Mouse (Mus musculus) liver, embryonic 15.5 days (tissue): Measurements from ENCODE around the gene Ccdc170. TPM values are rescaled to one million over a fixed set of nuclear protein-coding genes. Genes with fewer than 3 reads are reported as not detected.

Source experiments
- ATAC-seq: fragments of 200-750 bp; cut with Nextera tagmentation; 2 replicates; pipeline ENCODE4 v1.8.0; 2017; ENCODE audit warnings: moderate number of reproducible peaks, mild to moderate bottlenecking, moderate library complexity; ENCODE audit not compliant: insufficient read depth
- H3K27ac ChIP-seq: fragments of 300-500 bp; sonication (generic); replicated peaks from 2 replicates; pipeline ENCODE4 v1.5.1; 2015; ENCODE audit warnings: mild to moderate bottlenecking, inconsistent platforms
- H3K27me3 ChIP-seq: fragments of 300-500 bp; sonication (generic); 2 replicates; pipeline ENCODE4 v1.6.1; 2015; ENCODE audit warnings: mild to moderate bottlenecking, inconsistent platforms
- H3K36me3 ChIP-seq: fragments of 300-500 bp; sonication (generic); replicated peaks from 2 replicates; pipeline ENCODE4 v1.6.1; 2015; ENCODE audit warnings: moderate library complexity, mild to moderate bottlenecking, inconsistent platforms
- H3K4me1 ChIP-seq: fragments of 300-500 bp; sonication (generic); replicated peaks from 2 replicates; pipeline ENCODE4 v1.6.1; 2015; ENCODE audit warnings: inconsistent platforms
- H3K4me2 ChIP-seq: fragments of 300-500 bp; sonication (generic); 2 replicates; pipeline ENCODE4 v1.6.1; 2015; ENCODE audit warnings: moderate library complexity, mild to moderate bottlenecking, inconsistent platforms
- H3K4me3 ChIP-seq: fragments of 300-500 bp; sonication (generic); replicated peaks from 2 replicates; pipeline ENCODE4 v1.5.1; 2015; ENCODE audit warnings: mild to moderate bottlenecking, inconsistent platforms
- H3K9ac ChIP-seq: fragments of 300-500 bp; sonication (generic); 2 replicates; pipeline ENCODE4 v1.6.1; 2015; ENCODE audit warnings: moderate library complexity, mild to moderate bottlenecking, inconsistent platforms
- H3K9me3 ChIP-seq: fragments of 300-500 bp; sonication (generic); replicated peaks from 2 replicates; pipeline ENCODE4 v1.6.1; 2016; ENCODE audit warnings: inconsistent platforms
- WGBS: fragments of 180-500 bp; shearing (Covaris S2); methylation state at CpG from one replicate; pipeline ENCODE4 v1.1.7; 2015; ENCODE audit warnings: mixed read lengths; ENCODE audit not compliant: insufficient replicate concordance; 5-methylcytosine and 5-hydroxymethylcytosine counted together
- polyA plus RNA-seq: library from polyadenylated mRNA; unstranded; fragments of >200 nt; fragmentation: Nextera tagmentation; extraction: Ambion mirVana; gene quantifications from 2 replicates; pipeline ENCODE4 v1.2.1, GENCODE M21; 2015

The Ccdc170 gene
- polyA plus RNA-seq, 1 experiment from 2014 or later, result not detected

GRCm38 (mm10) chr10:4520394-4521102 is 38.2 kb downstream of the Ccdc170 start:
- Histone ChIP-seq H3K4me1 (no peaks in the 10 kb centered on the region), H3K36me3 (no peaks in the 10 kb centered on the region), H3K9me3 (no peaks in the 10 kb centered on the region), H3K4me2 (no peak overlapping the region), H3K27ac (no peak overlapping the region), H3K27me3 (no peaks in the 10 kb centered on the region), H3K9ac (no peak overlapping the region), H3K4me3 (no peak overlapping the region)
- ATAC-seq, result no peak
- 58% methylated on average over 6 of the region's 6 CpGs for WGBS

GRCm38 (mm10) chr10:4522116-4522515 is 39.8 kb downstream of the Ccdc170 start:
- H3K4me1 ChIP-seq, result no peaks in the 10 kb centered on the region
- no peak for ATAC-seq
- H3K9me3 ChIP-seq, result no peaks in the 10 kb centered on the region
- H3K9ac ChIP-seq, result no peak overlapping the region
- no peak overlapping the region for H3K4me3 ChIP-seq
- H3K36me3 ChIP-seq, result no peaks in the 10 kb centered on the region
- 76% methylated on average over 3 of the region's 3 CpGs for WGBS
- H3K4me2 ChIP-seq, result no peak overlapping the region
- no peaks in the 10 kb centered on the region for H3K27me3 ChIP-seq
- H3K27ac ChIP-seq, result no peak overlapping the region

GRCm38 (mm10) chr10:4523078-4523477 is 40.8 kb downstream of the Ccdc170 start:
- no peaks in the 10 kb centered on the region for H3K4me1 ChIP-seq
- no peak overlapping the region for H3K27ac ChIP-seq

GRCm38 (mm10) chr10:4528043-4528442 is 45.7 kb downstream of the Ccdc170 start:
- H3K9me3 ChIP-seq, result no peaks in the 10 kb centered on the region
- H3K4me3 ChIP-seq, result no peak overlapping the region
- H3K4me1 ChIP-seq, result 0 out of 2 replicates have a peak, but pooled peaks cover 2% of the 10 kb centered on the region
- no peak overlapping the region for H3K27ac ChIP-seq
- no peak overlapping the region for H3K9ac ChIP-seq
- WGBS, result 58% methylated on average over 7 of the region's 7 CpGs
- no peaks in the 10 kb centered on the region for H3K27me3 ChIP-seq
- H3K36me3 ChIP-seq, result no peaks in the 10 kb centered on the region
- no peak for ATAC-seq
- H3K4me2 ChIP-seq, result no peak overlapping the region

More at GRCm38 (mm10) chr10:4523078-4523477, 40.8 kb downstream of the Ccdc170 start:
- no peak overlapping the region for H3K4me3 ChIP-seq
- no peaks in the 10 kb centered on the region for H3K9me3 ChIP-seq
- no peak overlapping the region for H3K9ac ChIP-seq
- H3K27me3 ChIP-seq, result no peaks in the 10 kb centered on the region
- H3K4me2 ChIP-seq, result no peak overlapping the region
- ATAC-seq, result no peak
- H3K36me3 ChIP-seq, result no peaks in the 10 kb centered on the region
- 37% methylated on average over 4 of the region's 4 CpGs for WGBS

- no peak overlapping the region for H3K4me2 ChIP-seq
- H3K27me3 ChIP-seq, result no peaks in the 10 kb centered on the region
- H3K9ac ChIP-seq, result no peak overlapping the region
- H3K4me1 ChIP-seq, result 0 out of 2 replicates have a peak, but pooled peaks cover 2% of the 10 kb centered on the region
- H3K27ac ChIP-seq, result no peak overlapping the region
- ATAC-seq, result no peak
- no peak overlapping the region for H3K4me3 ChIP-seq
- whole genome bisulfite sequencing, result 69% methylated on average over 9 of the region's 9 CpGs
- H3K36me3 ChIP-seq, result no peaks in the 10 kb centered on the region
- no peaks in the 10 kb centered on the region for H3K9me3 ChIP-seq
Observed at GRCm38 (mm10) chr10:4530638-4531235, 48.4 kb downstream of the Ccdc170 start.

- Histone ChIP-seq H3K27ac (no peak overlapping the region), H3K4me2 (no peak overlapping the region), H3K9ac (no peak overlapping the region), H3K27me3 (no peaks in the 10 kb centered on the region), H3K36me3 (no peaks in the 10 kb centered on the region), H3K4me1 (0 out of 2 replicates have a peak, but pooled peaks cover 2% of the 10 kb centered on the region), H3K9me3 (no peaks in the 10 kb centered on the region), H3K4me3 (no peak overlapping the region)
- 47% methylated on average over 6 of the region's 6 CpGs for WGBS
- no peak for ATAC-seq
Observed at GRCm38 (mm10) chr10:4531933-4532332, 49.6 kb downstream of the Ccdc170 start.

- no peak for ATAC-seq
- no peak overlapping the region for H3K9ac ChIP-seq
- H3K4me1 ChIP-seq, result 0 out of 2 replicates have a peak, but pooled peaks cover 2% of the 10 kb centered on the region
- no peaks in the 10 kb centered on the region for H3K9me3 ChIP-seq
- no peak overlapping the region for H3K27ac ChIP-seq
- H3K4me3 ChIP-seq, result no peak overlapping the region
- 44% methylated on average over 6 of the region's 6 CpGs for WGBS
- H3K4me2 ChIP-seq, result no peak overlapping the region
- no peaks in the 10 kb centered on the region for H3K36me3 ChIP-seq
- no peaks in the 10 kb centered on the region for H3K27me3 ChIP-seq
Observed at GRCm38 (mm10) chr10:4532731-4533130, 50.4 kb downstream of the Ccdc170 start.

GRCm38 (mm10) chr10:4533873-4534272 is 51.6 kb downstream of the Ccdc170 start:
- Histone ChIP-seq H3K27me3 (no peaks in the 10 kb centered on the region), H3K27ac (no peak overlapping the region), H3K9ac (no peak overlapping the region), H3K4me1 (0 out of 2 replicates have a peak, but pooled peaks cover 2% of the 10 kb centered on the region), H3K4me2 (no peak overlapping the region), H3K36me3 (no peaks in the 10 kb centered on the region), H3K4me3 (no peak overlapping the region), H3K9me3 (no peaks in the 10 kb centered on the region)
- 57% methylated on average over 11 of the region's 11 CpGs for WGBS
- ATAC-seq, result no peak

- Histone ChIP-seq H3K4me3 (no peak overlapping the region), H3K27me3 (no peaks in the 10 kb centered on the region)
- WGBS, result 68% methylated on average over 2 of the region's 2 CpGs
Observed at GRCm38 (mm10) chr10:4545550-4545949, 63.2 kb downstream of the Ccdc170 start.

GRCm38 (mm10) chr10:4553442-4554119 is 71.3 kb downstream of the Ccdc170 start:
- Histone ChIP-seq H3K9ac (no peak overlapping the region), H3K36me3 (no peaks in the 10 kb centered on the region), H3K9me3 (no peaks in the 10 kb centered on the region), H3K4me1 (no peaks in the 10 kb centered on the region), H3K27me3 (no peaks in the 10 kb centered on the region), H3K4me2 (no peak overlapping the region), H3K4me3 (no peak overlapping the region), H3K27ac (no peak overlapping the region)
- WGBS, result 55% methylated on average over 9 of the region's 9 CpGs
- no peak for ATAC-seq

More at GRCm38 (mm10) chr10:4545550-4545949, 63.2 kb downstream of the Ccdc170 start:
- Histone ChIP-seq H3K27ac (no peak overlapping the region), H3K9me3 (no peaks in the 10 kb centered on the region), H3K4me1 (no peaks in the 10 kb centered on the region), H3K36me3 (no peaks in the 10 kb centered on the region), H3K9ac (no peak overlapping the region), H3K4me2 (no peak overlapping the region)
- no peak for ATAC-seq

GRCm38 (mm10) chr10:4556842-4557377 is 74.6 kb downstream of the Ccdc170 start:
- Histone ChIP-seq H3K4me3 (no peak overlapping the region), H3K4me2 (no peak overlapping the region), H3K27ac (no peak overlapping the region), H3K27me3 (no peaks in the 10 kb centered on the region), H3K4me1 (no peaks in the 10 kb centered on the region), H3K9me3 (no peaks in the 10 kb centered on the region), H3K9ac (no peak overlapping the region), H3K36me3 (no peaks in the 10 kb centered on the region)
- ATAC-seq, result no peak
- 49% methylated on average over 3 of the region's 3 CpGs for WGBS
